Mouse (Mus musculus): Measurements from ENCODE around the gene Ak4. TPM values are rescaled to one million over a fixed set of nuclear protein-coding genes. Genes with fewer than 3 reads are reported as not detected.
A peak's percentile ranks its signal among the peaks of the same experiment; 100 is the strongest.
"Not testable (repeated sequence)": the region's sequence is repeated elsewhere in the genome, so short reads cannot be mapped to it uniquely, and the experiment has no call there.

Gene Ak4
- total RNA-seq, 2 experiments from 2014 or later = 10.1 to 14.5 TPM

- no peak for DNase-seq
- intact Hi-C loops (cut with DNase I) = no loop called here
Observed at GRCm38 (mm10) chr4:101422996-101423395, 3.9 kb downstream of the Ak4 start.

DNA sequence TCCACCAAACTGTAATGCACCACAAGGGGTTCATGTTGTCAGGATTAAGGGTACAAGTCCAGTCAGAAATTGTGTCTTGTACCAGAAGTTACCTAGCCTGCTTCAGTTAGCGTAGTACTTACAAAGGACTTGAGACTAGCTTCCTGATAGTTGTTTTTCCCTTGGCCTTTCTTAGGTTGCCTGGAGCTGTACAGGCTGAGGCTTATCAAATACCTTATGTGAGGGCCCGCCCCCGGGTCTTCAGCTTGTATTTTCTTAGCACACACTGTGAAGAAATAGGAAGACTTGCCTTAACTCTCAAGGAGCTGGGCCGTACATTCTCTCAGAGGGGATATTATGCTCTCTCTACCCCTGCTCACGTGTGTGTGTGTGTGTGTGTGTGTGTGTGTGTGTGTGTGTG is 4.5 kb downstream of the Ak4 start:
- DNase-seq = no peak
- intact Hi-C loops (cut with DNase I) = no loop called here

GRCm38 (mm10) chr4:101424495-101424894 is 5.4 kb downstream of the Ak4 start:
- intact Hi-C loops (cut with DNase I) = no loop called here
- DNase-seq = no peak

GRCm38 (mm10) chr4:101425119-101425518 is 6.0 kb downstream of the Ak4 start:
- DNase-seq = no peak
- intact Hi-C loops (cut with DNase I) = no loop called here

DNA sequence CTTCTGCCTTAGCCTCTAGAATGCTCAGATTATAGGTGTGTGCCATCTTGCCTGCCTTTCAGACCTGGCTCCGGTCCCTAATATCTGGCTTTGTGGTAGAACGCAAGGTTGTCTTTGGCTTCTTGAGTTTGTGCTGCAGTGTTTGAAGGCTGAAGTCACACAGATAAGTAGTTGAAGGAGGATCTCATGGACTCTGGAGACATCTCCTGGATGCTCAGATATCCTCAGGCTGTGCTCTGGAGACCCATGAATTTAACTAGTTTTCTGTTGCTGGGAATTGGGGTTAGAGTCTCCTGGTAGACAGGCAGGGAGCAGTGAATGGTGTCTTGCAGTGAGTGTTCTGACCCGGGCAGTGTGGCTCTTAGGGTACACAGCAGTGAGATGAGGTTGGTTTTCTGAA is 6.6 kb downstream of the Ak4 start:
- no peak for DNase-seq
- intact Hi-C loops (cut with DNase I) = no loop called here

- intact Hi-C loops (cut with DNase I) = no loop called here
- DNase-seq = no peak
Observed at GRCm38 (mm10) chr4:101426566-101426965, 7.5 kb downstream of the Ak4 start.

- no peak for DNase-seq
- intact Hi-C loops (cut with DNase I) = no loop called here
Observed at GRCm38 (mm10) chr4:101427886-101428680, 9.0 kb downstream of the Ak4 start.

GRCm38 (mm10) chr4:101429073-101429472 is 10.0 kb downstream of the Ak4 start:
- intact Hi-C loops (cut with DNase I) = no loop called here
- no peak for DNase-seq

DNA sequence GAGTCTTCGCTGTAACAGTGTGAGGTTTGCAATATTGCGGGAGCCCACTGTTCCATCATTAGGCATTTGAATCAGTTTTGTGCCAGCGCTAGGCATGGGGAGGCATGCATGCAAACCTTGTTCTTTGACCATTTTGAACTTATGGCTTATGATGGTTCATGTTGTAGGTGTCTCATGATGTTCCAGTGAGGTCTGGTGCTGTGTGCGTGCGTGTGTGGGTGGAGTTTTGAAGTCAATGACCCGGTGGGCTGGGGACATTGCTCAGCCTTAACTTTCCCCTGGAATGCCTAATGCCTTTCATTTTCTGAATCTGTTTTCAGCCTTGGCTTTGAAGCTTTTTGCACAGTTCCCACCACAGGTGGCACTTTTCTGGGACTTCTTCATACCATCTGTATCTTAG is 10.9 kb downstream of the Ak4 start:
- intact Hi-C loops (cut with DNase I) = no loop called here
- DNase-seq = no peak

- peak; percentile 82 to 85 for DNase-seq
- intact Hi-C loops (cut with DNase I) = loop anchor here (5.0 kb wide), 1 partner anchor 45 kb away; no protein-coding TSS in a partner anchor
Observed at GRCm38 (mm10) chr4:101436761-101437512, 17.9 kb downstream of the Ak4 start.

DNA sequence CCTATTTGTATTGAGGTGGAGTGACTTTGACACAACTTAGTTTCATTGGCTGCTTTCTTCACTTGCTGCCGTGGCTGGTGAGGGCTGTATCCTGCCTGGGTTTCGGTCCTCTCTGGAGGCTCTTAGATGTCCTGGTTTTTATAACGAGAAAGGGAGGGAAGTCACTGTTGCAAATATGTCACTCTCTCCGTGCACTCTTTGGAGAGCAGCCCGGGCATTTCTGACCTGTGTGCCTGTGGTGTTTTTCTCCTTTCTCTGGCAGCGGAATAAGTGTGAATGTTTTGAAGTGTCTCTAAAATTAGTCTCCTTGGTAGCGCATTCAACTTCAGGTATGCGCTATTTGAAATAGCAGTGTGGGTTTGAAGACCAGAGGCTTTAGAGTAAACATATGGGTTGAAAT is 19.2 kb downstream of the Ak4 start:
- DNase-seq = peak; percentile 80 to 82
- intact Hi-C loops (cut with DNase I) = loop anchor here (5.0 kb wide), 1 partner anchor 46 kb away; no protein-coding TSS in a partner anchor

GRCm38 (mm10) chr4:101439738-101440389 is 20.8 kb downstream of the Ak4 start:
- peak; percentile 88 to 90 for DNase-seq
- intact Hi-C loops (cut with DNase I) = loop anchor here (5.0 kb wide), 1 partner anchor 48 kb away; no protein-coding TSS in a partner anchor

GRCm38 (mm10) chr4:101442791-101443190 is 23.7 kb downstream of the Ak4 start:
- intact Hi-C loops (cut with DNase I) = no loop called here
- DNase-seq = no peak

- intact Hi-C loops (cut with DNase I) = no loop called here
Observed at GRCm38 (mm10) chr4:101443419-101443991, 24.4 kb downstream of the Ak4 start.

GRCm38 (mm10) chr4:101445660-101446059 is 26.6 kb downstream of the Ak4 start:
- intact Hi-C loops (cut with DNase I) = no loop called here
- no peak for DNase-seq

More at GRCm38 (mm10) chr4:101443419-101443991, 24.4 kb downstream of the Ak4 start:
- no peak for DNase-seq

- DNase-seq; intact Hi-C loops (cut with DNase I): not testable (repeated sequence)
Observed at GRCm38 (mm10) chr4:101446606-101447005, 27.5 kb downstream of the Ak4 start.

DNA sequence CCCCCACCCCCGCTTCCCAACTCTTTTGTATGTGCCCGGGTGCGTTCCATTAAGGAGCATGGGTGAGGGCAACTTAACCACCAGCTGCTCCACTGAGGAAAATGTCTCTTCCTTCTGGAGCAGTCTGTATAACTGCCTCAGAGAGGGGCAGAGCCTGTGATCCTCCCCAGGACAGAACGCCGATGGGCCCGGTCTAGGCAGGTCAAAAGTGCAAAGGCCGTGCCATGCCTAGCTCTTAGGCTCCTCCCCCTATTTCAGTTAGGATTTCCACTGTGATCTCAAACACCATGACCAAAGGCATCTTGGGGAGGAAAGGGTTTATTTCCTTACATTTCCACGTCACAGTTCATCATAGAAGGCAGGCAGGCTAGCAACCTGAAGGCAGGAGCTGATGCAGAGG is 29.6 kb downstream of the Ak4 start:
- intact Hi-C loops (cut with DNase I) = no loop called here
- no peak for DNase-seq

DNA sequence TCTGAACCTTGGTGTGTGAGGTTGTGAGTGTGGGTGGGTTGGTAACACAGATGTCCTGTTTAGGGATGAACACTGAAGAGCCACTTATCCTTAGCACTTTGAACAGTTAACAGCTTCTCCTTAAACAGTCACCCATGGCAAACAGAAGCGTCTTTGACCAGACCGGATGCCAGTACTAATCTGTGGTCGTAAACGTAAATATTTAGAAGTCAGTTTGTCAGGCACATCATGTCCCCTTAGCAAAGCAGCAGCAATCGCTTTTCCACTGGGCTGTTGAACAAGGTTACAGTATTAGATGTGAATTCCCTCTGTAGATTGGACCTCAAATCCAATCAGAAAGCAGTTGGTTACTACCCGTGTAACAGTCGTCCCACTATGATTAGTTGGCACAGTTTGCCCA is 30.3 kb downstream of the Ak4 start:
- DNase-seq = no peak
- intact Hi-C loops (cut with DNase I) = no loop called here

- peak; percentile 67 to 70 for DNase-seq
- intact Hi-C loops (cut with DNase I) = no loop called here
Observed at GRCm38 (mm10) chr4:101450150-101450780, 31.2 kb downstream of the Ak4 start.

DNA sequence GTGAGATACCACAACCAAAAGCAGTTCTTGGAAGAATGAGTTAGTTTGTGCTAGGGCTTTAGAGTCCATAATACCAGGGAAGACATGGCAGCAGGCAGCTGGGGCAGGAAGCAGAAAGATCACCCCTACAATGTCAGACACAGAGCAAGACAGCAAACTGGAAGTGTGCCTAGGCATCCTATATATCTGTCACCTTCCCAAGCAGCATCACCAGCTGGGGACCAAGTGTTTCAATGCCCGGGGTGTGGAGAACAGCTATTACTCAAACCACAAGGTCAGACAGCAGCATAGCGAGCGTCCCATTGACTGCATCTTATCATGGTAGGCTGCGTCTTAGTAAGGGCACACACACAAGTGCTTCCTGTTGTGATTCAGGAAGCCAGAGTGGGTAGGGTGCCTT is 32.0 kb downstream of the Ak4 start:
- DNase-seq = no peak
- intact Hi-C loops (cut with DNase I) = no loop called here

Data from heart, postnatal 10 days (tissue).